Mouse (Mus musculus) layer of hippocampus, adult 9-10 months (tissue): ENCODE results near the gene Zfp987.
"Not testable (repeated sequence)": the region's sequence is repeated elsewhere in the genome, so short reads cannot be mapped to it uniquely, and the experiment has no call there.

Experiments used
- DNase-seq: peaks from one replicate; pipeline ENCODE4 v3.0.0; 2022; ENCODE audit warnings: low spot score

Zfp987 gene

GRCm38 (mm10) chr4:146173378-146174226 lies 76.5 kb downstream of the Zfp987 start:
- not testable (repeated sequence) for DNase-seq
